Mouse (Mus musculus): Measurements from ENCODE around the gene Fzd7. TPM values are rescaled to one million over a fixed set of nuclear protein-coding genes. Genes with fewer than 3 reads are reported as not detected.
A peak's percentile ranks its signal among the peaks of the same experiment; 100 is the strongest.

The Fzd7 gene
- total RNA-seq, 2 experiments from 2014 or later, result 6.8 to 6.9 TPM

DNA sequence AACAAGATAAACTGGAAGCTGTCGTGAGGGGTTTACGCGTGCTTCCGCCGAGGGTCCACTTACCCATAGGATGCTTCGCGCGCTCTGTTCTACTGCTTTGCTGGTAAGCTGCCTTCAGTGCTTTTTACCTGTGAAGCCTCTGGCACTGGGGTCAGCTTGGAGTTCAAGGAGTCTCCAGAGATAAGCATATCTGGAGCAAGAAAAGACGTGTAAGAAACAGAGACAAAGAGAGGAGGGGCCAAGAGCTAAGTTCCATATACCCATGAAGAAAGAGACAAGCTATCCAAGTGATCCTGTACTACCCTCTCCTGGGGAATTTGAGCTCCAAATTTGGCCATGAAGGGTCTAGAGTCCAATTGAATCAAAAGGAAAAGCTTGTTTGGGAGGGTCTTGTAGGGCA lies 9.3 kb downstream of the Fzd7 start:
- intact Hi-C loops (cut with DNase I), result no loop called here
- DNase-seq (ENCODE audit: low spot score in 2 of 2), result no peak

DNA sequence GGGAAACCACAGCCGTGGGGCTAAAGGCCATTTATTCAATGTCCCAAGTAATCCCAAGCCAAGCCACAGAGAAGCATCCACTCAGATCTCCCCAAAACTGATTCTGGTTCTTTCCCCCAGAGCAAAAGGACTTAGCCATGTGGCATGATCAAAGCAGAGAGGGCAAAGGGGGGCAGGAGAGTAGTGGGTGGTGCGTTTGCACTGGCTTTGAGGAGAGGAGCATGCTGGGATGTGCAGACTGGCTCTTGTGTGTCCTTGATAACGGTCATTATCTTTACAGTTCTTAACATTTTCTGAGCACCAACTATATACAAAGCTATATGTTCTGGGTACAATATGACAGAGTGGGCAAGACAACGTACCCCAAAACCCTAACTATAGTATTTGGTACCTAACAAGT lies 10.2 kb downstream of the Fzd7 start:
- intact Hi-C loops (cut with DNase I), result no loop called here
- no peak for DNase-seq (ENCODE audit: low spot score in 2 of 2)

DNA sequence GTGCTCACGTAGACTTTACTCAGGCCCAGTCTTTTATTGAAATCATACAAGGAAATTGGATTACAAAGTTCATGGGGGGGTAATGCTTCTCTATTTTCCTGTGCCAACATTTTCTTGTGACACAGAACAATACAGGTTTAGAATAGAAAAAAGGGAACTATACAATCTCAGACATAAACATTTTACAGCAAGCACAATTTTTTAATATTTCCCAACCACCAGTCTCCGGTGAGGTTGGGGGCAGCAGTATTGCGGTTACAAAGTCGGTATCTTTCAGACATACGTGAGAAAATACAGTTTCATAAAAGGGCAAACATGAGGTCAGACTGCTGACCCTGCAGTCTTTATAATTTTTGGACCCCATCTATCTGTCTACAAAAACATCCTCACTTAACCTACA lies 13.7 kb downstream of the Fzd7 start:
- intact Hi-C loops (cut with DNase I), result no loop called here

DNA sequence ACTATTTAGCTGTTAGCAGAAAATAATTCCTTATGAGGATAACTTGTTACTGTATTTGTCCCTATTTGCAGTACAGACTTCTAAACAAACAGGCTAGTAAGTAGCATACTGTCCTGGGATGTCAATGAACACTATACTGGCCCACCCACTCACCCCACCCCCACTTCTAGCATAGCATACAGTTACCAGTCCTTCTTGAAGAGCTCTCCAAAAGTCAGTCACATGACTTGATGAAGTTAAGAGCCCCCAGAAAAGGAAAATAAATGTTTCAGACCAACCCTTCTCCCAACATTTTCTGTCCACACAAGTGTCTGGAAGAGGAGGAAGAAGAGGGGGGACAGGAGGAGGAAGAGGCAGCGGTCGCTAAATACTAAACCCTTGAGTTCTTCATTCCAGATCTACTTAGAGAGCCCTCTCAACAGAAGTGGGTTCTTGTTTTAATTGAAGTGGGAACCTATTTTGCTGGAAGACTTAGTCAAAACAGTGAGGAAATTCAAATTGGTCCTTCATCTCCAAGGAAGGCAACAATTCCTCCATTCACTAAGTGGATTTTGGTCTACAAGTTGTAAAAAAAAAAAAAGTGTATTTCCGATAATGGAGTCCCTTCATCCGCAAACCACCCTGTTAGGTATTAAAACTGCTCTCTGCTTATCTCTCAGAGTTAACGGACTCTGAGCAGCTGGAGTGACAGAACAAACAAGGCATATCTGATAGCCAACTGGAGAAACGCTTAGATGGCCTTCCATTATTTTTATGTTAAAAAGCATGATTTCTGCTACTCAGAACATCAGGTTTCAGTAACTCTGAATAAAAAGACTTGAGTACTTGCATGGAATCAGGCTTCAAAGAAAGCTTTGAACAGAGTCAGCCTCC lies 15.8 kb downstream of the Fzd7 start:
- intact Hi-C loops (cut with DNase I), result no loop called here
- no peak for DNase-seq (ENCODE audit: low spot score in 2 of 2)

More for the DNA sequence above, 13.7 kb downstream of the Fzd7 start:
- no peak for DNase-seq (ENCODE audit: low spot score in 2 of 2)

DNA sequence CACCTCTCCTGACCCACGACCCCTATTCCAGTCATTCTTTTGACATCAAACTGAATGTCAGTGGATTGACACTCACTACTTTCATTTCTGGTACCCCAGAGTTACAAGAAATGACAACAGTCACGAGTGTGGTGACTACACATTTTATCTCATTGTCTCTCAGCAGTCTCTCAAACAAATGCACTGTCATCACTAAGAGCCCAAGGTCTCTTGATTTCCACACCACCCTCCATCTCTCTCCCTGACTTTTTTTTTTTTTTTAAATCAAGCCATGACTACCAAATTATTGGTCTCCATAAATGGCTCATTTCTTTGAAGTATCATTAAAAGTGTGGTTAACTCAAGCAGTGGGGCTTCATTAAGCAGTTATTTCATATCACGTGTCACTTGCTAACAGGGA lies 17.1 kb downstream of the Fzd7 start:
- intact Hi-C loops (cut with DNase I), result no loop called here

DNA sequence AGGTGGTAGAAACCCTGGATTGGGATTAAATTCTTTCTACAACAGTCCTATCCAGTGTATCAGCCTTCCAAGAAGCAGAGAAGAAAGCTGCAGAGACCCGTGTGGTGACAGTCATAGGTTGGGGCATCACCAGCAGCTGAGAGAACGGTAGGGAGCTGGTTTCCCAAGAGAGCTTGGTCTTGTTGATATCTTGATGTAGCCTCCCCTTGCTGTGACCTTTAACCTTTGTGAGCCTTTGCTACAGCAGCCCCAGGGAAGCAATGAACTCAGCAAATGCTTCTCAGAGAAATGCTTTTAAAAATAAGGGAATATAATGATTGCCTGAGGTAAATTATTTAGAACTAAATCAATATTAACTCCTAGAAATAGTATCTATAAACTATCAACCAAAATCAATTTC lies 20.1 kb downstream of the Fzd7 start:
- intact Hi-C loops (cut with DNase I), result no loop called here
- no peak for DNase-seq (ENCODE audit: low spot score in 2 of 2)

More for the DNA sequence above, 17.1 kb downstream of the Fzd7 start:
- DNase-seq (ENCODE audit: low spot score in 2 of 2), result no peak

DNA sequence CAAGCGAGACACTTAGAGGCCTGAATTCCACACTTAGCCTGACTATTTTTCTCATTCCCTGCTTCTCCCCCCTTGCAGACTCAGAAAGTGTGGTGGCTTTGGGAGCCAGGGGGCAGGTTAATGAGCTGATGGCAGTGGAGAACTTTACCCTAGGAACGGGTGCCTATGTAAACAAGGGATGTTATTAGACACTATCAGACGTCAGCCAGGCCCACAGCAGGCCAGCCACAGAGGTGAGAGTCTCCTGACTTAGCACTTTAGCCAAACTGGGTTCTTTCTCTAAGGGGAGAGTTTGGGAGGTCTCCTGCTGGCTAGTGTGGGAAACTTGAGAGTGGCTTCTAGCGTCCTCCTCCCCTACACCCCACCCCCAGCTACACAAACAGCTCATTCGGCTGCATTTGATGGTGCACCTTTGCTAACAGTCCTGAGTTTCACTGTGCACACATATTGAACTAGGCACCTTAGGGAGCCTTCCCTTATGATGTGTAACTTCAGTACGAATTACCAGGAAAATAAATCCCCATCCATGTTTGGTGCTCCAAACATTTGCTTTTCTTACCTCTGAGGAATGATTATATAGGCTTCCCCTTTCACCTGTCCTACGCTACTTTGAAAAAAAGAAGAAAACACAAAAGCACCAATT lies 21.6 kb downstream of the Fzd7 start:
- intact Hi-C loops (cut with DNase I), result no loop called here
- DNase-seq (ENCODE audit: low spot score in 2 of 2), result no peak

DNA sequence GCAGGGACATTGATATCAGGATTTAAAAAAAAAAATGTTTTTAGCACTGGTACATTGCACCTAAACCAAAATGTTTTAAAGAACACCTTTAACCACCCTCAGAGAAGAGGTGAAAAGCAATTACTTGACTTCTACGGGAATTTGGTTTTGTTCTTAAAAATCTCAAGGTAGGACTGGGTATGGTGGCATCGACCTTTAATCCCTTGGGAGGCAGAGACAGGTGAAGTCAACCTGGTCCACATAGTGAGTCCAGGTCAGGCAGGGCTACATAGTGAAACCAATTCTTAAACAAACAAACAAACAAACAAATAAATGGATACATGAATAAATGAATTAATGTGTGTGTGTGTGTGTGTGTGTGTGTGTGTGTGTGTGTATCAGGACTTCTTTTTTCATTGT lies 22.1 kb downstream of the Fzd7 start:
- no peak for DNase-seq (ENCODE audit: low spot score in 2 of 2)
- intact Hi-C loops (cut with DNase I), result no loop called here

DNA sequence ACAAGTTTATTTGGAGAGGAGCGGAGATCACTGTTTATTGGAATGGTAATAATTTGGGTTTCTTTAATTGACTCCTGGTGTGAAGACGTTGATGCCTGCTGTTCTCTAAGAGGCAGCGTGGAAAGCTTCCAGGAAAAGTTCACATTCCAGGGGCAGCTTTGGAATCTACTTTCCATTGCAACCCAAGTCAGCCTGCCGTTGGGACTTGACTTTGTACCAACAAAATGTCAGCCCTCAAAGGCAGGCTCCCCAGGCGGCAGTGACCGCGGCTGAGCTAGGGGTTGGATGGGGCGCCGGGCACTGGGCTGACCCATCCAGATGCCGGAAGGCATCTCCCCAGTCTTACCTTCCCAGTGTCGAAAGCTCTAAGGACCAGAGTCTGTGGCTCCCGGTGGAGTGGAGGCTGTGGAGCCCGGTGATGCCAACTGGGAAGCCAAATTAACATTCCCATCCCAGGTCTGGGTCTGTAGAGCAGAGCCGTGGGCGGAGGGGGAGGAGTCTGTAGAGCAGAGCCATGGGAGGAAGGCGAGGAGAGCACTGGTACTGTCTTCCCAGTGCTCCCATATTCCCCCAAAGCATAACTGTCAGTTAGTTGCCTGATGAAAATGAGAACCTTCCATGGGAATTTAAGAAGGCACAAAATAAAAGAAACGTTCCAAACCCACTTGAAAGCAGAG lies 26.4 kb downstream of the Fzd7 start:
- intact Hi-C loops (cut with DNase I), result no loop called here
- peak in 1 of 2 experiments; percentile 26 for DNase-seq (ENCODE audit: low spot score in 2 of 2)

DNA sequence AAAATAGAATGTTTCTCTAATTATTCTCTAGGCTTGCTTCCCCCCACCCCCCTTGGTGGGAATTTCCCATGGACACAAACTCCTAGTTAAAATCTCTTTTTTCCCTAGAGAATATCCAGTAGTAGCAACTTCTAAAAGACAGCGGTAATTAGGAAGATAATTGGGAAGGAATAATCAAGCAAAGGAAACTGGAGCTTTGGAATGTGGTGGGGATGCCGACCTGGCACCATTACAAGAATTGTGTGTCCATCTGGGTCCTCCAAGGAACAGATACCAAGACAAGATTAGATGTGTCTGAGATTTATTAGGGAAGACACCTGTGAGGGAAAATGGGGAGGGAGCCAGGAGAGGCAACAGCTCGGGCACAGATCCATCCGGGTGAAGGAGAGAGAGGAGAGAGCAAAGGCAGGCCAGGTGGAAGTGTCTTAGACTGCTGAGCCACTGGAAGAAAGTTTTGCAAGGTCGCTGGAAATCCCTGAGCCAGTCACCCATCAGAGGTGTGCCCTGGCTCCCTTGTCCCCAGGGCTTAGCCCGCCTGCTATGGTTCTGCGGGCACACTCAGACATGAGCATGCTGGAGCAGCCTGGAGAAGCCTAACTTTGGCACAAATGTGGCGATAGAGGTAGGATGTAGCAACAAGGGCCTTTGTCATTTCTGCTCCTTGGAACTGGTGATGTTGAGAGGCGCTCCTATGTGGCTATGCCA lies 29.5 kb downstream of the Fzd7 start:
- intact Hi-C loops (cut with DNase I), result no loop called here
- no peak for DNase-seq (ENCODE audit: low spot score in 2 of 2)

DNA sequence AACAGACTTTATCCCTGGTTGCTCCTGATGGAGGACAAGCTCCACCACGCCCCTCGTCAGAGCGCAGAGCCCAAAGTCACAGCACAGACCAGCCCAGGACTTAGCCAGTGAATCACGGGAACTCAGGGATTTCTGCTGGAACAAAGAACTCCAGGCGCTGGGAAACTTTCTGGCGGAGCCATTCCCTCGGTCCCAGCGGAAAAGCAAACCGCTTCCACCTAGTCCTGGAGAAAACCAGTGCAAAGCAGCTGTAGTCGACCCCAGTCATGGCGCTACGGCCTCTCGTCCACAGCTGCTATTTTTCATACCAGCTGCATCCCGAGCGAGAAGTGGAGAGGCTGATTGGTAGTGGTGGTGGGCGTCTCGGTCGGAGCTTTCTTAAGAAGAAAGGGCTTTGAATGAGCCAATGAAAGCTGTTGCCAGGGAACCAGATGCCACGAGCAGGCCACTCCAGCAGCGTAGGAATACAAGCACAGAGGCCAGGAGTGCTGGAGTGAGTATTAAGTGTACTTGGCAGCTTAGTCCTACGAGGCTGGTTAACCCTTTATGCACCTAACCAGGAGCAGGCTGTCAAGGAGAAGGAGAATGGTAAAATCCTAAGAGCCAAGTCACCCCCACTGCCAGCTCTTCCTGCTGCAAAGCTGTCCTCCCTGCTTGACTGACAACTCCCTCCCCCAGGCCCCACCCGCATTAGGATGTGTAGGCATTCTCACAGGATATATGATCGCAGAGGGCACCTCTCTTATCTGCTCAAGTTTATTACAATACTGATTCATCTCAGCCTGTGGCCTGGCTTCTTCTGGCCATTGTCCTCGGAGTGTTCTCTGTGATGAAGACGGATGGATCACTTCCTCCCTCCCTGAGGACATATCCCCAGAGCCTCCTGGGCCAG lies 34.0 kb downstream of the Fzd7 start, which contains the start of gene Gm973:
Gene Gm973, plus strand, starts transcription at position 239 of the 892 bp plus-strand sequence.
- intact Hi-C loops (cut with DNase I), result no loop called here

DNA sequence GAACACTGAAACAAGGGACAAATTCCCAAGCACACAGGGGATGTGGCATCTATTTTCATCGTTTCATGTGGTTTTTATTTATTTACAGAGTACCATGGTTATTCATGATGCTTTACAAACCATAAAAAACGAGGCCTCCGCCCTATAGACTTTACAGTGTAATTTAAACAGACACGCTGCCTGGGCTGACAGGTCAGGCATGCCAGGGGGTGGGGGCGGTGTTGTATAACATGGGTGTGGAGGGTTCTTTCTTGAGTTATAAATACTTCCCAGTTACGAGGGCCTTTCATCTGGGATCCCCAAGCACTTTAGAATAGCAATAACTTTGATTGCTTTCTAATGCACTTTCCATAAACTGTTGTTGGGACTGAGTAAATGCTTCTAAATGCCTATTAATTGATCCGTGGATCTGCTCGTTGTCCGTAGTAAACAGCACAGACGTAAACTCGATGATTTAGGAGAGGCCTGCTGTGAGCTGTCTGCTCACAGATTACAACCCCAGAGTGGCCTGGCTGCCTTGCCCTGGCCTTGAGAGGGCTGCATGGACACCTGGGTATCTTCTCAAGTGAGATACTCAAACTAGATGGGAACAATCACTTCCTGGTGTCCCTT lies 38.1 kb downstream of the Fzd7 start:
- intact Hi-C loops (cut with DNase I), result no loop called here
- no peak for DNase-seq (ENCODE audit: low spot score in 2 of 2)

More for the DNA sequence above, 34.0 kb downstream of the Fzd7 start, which contains the start of gene Gm973:
- DNase-seq (ENCODE audit: low spot score in 2 of 2), result peak; percentile 62 to 75

DNA sequence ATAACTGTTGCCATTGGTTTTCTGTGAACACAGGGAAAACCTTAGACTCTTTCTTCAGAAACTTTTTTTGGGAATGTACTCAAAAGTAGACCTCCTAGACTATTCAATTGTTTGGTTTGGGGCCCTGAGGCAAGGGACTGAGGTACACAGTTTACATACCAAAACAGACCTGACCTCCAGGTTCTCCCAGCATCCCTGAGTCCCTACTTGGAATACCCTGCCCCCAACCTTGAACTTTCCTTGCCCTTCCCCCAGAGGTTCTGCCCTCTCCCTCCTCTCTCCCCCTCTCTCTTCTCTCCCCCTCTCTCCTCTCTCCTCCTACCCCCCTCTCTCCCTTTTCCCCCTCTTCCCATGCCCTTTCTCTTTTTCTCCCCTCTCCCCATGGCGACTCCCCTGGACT lies 40.2 kb downstream of the Fzd7 start:
- DNase-seq (ENCODE audit: low spot score in 2 of 2), result no peak

DNA sequence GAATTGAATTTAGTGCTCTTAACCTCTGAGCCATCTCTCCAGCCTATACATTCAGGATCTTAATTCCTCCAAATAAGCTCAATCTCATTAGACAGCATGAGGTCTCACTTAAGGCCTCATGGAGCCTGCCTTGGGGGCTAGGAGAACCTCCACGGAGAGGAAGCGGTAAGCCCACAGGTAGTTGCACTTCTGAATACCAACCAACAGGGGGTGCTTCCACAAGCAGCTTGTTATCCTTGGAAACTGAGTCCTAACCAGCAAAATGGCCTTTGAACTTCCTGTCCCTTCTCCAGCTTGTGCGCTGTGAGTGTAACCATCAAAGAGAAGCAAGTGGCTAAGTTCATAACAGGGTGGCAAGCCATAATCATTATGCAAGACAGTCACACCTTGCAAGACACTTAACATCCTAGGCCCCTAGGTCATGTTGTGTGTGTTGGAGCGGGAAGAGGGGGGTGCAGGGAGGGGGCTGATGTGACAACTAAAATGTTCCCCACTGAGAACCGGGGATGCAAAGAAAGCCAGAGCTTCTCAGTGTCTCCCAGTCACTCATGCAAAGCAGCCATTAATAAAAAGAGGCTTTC lies 41.2 kb downstream of the Fzd7 start:
- DNase-seq (ENCODE audit: low spot score in 2 of 2), result no peak
- intact Hi-C loops (cut with DNase I), result no loop called here

More for the DNA sequence above, 40.2 kb downstream of the Fzd7 start:
- intact Hi-C loops (cut with DNase I), result no loop called here

DNA sequence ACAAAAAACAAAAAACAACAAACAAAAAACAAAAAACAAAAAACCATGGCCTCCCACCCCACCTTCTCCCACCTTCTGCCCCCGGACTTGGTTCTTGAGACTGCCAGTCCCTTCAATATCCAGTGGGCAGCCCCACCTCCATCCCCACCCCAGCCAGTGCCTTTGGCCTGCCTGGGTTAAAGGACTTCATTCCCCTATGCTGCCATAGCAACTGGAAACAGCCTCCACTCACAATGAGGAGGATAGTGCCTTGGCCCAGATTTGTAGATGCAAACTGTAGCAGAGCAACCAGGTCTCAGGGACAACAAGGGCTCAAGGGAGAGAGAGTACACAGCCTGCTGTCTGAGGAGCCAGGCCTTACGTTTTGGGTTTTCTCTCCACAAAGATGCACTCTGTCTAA lies 41.8 kb downstream of the Fzd7 start:
- intact Hi-C loops (cut with DNase I), result no loop called here
- peak in 1 of 2 experiments; percentile 23 for DNase-seq (ENCODE audit: low spot score in 2 of 2)

DNA sequence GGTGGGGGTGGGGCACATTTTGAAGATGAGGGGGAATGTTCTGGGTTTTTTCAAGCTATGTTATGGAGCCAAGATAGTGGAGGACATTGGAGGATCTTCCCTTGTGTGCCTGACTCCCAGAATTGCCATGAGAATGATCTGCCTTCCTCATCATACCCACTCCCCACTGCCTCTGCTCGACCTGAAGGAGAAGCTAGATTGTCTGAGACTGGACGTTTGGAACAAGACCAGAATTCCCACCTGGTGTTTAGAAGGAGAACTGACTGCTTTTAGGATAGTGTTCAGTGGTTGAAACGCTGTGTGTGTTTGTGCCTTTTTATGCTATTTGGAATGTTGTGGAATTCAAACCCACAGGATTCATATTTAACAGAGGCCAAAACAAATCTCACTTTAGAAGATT lies 42.5 kb downstream of the Fzd7 start:
- intact Hi-C loops (cut with DNase I), result no loop called here
- DNase-seq (ENCODE audit: low spot score in 2 of 2), result no peak

DNA sequence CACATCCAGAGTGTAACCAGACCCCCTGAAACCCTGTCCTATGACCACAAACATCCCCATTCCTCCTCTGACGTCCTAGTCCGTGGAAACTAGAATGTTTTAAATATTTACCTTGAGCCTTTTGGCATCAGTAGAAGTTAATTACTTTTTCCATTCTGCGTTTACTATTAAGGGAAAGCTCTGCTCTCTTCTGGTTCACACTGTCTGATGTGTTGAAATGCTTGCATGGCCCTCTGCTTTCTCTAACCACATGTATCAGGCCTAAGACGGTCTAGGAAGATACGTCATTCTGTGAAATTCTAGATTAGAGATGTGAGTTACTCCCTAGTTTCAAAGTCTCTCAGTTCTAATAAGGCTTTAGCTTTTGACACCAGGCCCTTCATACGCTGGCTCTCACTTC lies 45.0 kb downstream of the Fzd7 start:
- DNase-seq (ENCODE audit: low spot score in 2 of 2), result no peak
- intact Hi-C loops (cut with DNase I), result no loop called here

Data from left cerebral cortex, postnatal 25 days (tissue).